Mouse (Mus musculus) ES-E14 (cell line): ENCODE data around the gene Chrne.

Experiments used
- HCFC1 ChIP-seq: IDR thresholded peaks from 2 replicates; pipeline ENCODE4 v1.6.1; 2012; ENCODE audit warnings: low read length, inconsistent platforms, borderline replicate concordance; ENCODE audit not compliant: insufficient read depth
- MAFK ChIP-seq: IDR thresholded peaks from 2 replicates; pipeline ENCODE4 v1.6.1; 2014; ENCODE audit warnings: mild to moderate bottlenecking, low read depth, low read length, inconsistent platforms; ENCODE audit not compliant: insufficient read depth
- ZNF384 ChIP-seq: IDR thresholded peaks from 2 replicates; pipeline ENCODE4 v1.6.1; 2012; ENCODE audit warnings: low read depth, low read length, inconsistent platforms

GRCm38 (mm10) chr11:70621972-70622814 lies 3.2 kb upstream of the Chrne start:
- TF ChIP-seq MAFK (no peak), HCFC1 (no peak), ZNF384 (no peak)
